Mouse (Mus musculus) left cerebral cortex, adult 8-10 months (tissue): ENCODE measurements around the gene Rere. TPM values are rescaled to one million over a fixed set of nuclear protein-coding genes. Genes with fewer than 3 reads are reported as not detected.

ENCODE experiments used
- DNase-seq, 2 experiments: peaks; one replicate each; pipeline ENCODE4 v3.0.0; 2022; ENCODE audit warnings: low spot score in 2 of 2
- total RNA-seq, 4 experiments: library from RNA; stranded (reverse); gene quantifications; 2 replicates each; pipeline ENCODE4 v1.2.4; 2022

The Rere gene
- total RNA-seq, 4 experiments from 2014 or later: 86.6 to 105 (median 93.5) TPM

DNA sequence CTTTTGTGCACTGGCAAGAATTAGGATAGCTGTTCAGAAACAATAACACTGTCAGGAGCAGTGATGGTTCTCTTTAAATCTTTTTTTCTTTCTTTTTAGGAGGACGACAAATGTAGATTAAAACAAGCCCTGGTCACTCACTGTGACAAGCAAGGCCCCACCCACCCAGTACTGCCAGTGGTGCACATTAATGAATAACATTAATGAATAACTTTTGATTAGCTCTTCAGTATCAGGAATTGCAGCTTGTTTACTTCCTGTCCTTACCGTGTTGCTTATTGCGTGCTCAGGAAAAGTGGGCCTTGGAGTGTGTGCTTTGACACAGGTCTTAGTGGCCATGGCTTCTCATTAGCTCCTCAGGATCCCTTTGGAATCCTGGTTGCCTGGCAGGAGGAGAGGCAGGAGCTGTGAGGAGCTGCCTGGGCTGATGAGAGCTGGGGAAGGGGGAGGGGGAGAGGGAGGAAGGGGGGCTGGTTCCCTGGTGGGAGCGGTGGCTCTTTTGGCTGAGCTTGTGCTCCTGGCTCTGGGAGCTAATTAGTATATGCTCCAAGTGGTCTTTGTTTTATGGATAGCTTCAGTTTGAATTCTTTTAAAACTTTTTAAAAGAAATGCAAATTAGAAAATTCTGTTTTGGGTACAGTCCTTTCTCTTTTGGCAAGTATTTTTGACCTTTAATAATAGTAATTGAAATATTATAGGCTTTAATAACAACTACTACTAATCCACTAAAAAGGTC, 65.4 kb downstream of the Rere start:
- no peak for DNase-seq

DNA sequence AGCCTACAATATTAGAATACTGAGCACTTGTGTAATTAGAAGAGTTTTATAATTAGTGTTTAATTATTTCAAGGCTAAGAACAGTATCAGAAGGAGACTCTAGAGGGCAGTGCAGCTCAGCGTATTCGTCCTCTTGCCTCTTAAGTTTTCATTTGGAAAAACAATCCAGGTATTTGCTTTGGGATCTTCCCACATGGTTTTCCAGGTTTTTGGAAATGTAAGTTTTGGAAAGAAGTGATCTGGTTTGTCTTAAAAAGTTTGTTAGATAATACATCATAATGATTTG, 65.9 kb downstream of the Rere start:
- DNase-seq: no peak

DNA sequence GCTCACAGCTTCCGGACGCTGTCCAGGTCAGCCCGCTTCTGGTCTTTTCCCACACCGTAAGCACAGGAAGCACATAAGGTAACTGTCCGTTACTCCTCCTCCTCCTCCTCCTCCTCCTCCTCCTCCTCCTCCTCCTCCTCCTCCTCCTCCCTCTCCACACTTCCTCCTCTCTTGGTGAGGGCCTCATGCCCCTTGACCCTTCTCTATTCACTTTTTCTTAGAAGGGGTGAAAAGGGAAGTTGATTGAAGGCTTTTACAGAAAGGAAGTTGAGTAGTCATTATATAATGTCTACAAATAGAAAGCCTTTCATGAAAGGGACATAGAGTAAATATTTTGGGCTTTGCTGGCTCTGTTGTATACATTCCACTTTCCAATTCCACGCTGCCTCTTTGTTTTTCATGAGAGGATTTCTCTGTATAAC, 68.2 kb downstream of the Rere start:
- DNase-seq: no peak

DNA sequence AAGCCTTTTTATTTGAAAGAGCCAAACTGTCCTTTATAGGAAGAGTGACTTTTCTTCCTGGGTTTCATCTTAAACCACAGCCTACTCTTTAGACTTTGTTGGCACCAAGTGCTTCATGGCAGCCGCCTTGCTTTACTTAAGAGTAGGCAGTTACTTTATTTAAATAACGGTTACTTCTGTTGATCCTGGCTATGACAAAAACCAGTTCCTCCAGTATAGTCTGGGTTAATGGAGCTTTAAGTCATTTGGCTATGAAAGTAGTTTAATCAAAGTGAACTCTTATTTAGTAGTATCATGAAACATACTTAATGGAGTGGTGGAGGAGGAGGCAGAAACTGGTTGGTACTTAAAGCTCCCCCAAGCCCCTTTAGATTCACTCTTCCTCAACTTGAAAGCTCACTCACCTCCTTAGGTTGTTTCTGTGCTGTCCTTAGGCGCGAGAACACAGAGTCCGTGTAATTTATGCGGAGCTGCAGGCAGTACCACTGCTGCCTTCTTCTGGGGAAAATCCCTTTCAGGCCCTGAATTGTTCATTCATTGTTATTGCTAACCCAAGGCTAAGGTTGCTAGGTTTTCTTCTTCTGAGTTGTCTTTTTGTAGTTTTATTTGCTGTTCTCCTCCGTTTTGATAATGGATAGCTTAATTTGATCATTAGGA, 70.1 kb downstream of the Rere start:
- DNase-seq: no peak

DNA sequence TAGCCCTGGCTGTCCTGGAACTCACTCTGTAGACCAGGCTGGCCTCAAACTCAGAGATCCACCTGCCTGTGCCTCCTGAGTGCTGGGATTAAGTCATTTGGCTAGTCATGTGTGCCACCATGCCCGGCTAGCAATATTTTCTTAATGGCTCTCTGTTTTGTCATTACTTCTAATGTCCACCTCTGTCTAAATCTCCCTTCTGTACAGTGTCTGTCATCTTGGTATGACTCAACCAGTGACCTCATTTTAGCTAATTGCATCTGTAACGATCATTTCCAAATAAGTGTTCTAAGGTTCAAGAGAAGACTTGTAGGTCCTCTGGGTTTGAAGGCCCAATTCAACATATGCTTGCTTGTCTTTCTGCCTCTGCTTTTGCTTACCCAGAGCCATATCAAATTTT, 71.3 kb downstream of the Rere start:
- no peak for DNase-seq

DNA sequence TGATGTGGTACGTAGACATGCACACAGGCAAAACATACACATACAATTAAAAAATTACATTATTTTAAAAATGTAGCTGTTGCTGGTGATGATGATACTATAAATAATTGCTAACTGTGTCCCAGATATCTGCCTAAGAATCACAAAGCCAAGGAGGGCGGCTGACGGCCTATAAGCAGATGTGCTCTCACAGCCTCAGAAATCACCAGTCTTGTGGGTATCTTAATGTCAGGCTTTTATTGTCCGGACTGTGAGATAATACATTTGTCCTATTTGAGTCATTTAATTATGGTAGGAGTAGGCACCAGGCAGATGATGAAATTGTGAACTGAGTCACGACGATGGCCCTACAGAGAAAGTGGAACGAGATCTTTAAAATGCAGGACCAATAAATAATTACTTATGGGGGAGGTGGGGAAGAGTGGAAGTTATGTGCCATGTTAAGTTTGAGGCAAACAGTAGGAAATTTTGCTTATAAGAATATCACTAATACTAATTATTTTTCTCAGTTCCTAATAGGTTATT, 72.0 kb downstream of the Rere start:
- DNase-seq: no peak

DNA sequence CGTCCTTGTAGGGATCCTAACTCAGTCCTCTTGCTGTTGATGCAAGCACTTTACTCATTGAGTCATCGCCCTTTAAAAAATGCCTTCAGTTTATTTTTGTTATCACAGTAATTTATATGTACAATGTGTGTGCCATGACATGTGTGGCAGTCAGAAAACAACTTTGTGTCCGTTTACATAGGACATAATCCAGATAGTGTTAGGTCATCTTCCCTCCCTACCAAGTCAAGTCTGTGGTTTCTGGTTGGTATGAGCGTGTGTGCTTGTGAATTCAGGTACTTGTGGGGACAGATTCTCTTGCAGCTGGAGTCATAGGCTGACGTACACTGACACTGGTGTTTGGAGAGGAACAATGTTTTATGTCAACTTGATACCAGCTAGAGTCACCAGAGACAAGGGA, 74.4 kb downstream of the Rere start:
- no peak for DNase-seq

DNA sequence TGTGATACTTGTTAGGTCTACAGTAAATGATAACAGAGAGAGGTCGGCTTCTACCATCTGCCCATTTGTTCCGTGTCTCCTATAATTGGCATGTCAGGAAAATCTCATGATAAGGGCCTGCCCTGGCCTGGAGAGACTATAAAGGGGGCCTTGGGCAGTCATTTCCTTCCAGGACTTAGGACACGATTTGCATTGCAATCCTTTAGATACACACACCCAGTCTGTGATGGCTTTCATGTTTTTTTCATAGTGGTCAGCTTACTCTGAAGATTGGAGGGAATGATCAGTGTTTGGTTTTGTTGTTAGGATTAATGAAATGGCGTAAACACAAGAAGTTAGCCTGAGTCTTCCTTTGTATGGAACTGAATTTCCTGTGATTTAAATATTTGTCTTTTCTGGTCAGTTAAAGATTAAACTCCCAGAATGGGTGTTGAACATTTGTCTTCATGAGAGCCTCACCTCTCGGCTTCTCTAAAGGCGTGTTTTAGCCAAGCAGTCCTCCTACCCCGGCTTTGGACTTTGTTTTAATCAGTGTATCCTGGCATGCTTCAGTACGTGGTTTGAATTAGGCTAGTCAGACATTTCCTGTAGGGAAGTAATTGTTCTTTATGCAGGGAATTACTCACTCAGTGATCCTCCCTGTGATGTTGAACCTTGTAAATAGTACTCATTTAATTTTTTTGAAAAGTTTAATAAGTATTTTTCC, 80.7 kb downstream of the Rere start:
- DNase-seq: no peak

DNA sequence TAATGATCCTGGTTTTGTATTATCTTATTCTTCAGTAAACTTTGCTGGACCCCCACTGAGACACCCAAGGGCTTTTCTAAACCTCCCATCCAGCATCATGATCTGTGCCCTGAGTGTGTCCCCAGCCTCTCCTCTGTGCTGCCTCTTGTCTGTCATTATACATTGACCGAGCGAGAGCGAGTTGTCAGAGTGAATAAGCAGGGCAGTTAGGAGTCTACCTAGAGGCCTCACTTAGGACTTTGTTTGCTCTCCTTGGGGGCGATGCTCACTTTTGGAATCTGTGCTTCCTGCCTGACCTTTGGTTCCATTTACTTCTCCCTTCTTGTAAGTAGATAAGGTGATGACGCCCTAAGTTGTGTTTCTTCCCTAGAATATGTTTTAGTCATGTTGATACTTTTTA, 81.4 kb downstream of the Rere start:
- no peak for DNase-seq

DNA sequence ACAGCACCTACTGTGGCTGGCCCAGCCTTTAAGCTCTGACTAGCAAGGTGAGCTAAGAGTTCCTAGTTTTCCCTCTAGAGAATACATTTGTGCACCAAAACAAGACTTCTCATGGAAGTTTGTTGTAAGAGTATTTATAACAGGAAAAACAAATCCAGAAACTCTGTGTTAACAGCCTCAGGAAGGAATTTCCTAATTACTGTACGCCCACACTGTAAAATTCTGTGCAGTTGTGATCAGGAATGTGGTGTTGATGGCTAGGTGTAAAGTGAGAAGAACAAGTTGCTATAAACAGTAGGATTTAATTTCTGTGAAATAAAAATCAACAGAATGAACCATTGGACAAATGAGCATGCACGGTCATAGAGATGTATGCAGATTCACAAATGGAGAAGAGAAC, 83.3 kb downstream of the Rere start:
- no peak for DNase-seq

DNA sequence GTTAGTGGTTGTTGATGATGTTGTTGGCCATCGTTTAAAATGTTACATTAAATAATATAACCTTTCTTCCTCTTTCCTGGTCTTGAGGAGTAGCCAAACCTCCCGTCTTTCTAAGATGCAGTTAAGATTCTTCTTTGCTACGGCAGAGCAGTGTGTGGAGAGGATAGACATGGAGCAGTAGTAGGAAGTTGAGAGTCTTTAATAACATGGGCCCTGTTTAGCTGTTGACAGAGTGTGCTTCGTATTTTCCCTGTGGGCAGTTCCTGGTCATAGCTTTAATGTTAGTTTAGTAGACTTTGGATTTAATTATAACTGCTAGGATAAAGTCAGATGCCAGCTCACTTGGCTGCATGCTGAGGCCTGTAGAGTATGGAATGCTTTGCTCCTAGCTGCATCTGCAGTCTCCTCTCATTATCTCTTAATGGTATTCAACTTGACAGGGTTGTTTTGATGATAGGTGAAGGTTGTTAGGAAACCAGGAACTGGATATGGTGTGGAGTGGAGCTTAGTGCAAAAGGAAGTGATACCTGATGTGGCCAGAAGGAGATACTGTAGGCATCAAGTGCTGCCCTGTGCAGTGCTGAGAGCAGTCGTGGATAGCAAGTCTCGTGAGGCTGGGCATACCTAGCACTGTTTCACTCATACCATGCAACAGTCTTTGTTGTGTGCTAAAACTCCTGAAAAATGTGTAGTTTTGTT, 85.2 kb downstream of the Rere start:
- no peak for DNase-seq

DNA sequence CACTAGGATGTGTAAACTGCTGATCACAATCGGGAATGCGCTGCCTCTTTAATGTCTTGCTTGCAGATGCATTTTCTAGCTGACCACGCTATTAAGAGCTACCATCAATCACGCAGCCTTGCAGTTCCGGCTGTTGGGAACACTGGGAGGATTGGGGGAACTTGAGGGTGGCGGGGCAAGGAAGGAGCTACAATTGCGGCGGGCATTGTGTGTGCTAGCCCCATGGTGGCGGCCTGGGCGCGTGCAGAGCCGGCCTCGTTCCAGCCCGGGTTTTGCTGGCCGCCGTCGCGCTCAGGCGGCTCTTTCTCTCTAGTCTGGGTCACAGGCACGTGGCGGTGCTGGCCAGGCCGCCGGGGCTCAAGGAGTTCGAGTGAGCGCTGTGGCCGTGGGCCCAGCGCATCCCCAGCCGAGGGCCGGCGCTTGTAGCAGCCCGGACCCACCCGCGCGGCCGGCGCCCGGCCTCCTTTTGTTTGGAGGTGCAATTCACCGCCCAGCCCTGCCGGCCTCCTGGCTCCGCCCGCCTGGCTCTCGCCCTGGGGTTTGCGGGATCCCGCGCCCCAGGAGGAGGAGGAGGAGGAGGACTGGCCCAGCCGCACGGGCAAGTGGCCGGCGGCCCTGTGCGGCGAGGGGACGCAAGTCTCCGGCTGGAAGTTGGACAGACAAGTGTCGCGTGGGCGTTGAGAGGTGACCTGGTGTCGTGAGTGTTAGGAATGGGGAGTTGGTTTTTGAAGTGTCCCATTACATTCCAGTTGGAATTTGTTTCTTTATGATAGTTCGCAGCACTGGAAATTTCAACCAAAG, 90.3 kb downstream of the Rere start:
- DNase-seq: peak; percentile 36 to 52

DNA sequence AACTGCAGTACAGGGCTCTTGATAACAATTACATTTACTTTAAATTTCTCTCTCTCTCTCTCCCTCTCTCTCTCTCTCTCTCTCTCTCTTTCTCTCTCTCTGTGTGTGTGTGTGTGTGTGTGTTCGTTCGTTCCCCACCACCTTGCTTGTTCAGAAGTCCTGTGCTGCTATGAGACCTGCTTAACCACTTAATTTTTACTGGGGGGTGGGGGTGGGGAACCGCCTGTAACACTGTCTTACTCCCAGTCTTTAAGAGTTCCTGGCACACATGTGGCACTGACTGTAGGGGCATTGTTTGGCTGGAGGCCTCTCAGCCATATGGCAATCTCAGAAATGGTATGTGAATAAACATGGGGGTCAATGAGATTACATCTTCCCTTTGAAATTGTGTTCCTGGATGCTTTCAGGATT, 91.2 kb downstream of the Rere start:
- no peak for DNase-seq

DNA sequence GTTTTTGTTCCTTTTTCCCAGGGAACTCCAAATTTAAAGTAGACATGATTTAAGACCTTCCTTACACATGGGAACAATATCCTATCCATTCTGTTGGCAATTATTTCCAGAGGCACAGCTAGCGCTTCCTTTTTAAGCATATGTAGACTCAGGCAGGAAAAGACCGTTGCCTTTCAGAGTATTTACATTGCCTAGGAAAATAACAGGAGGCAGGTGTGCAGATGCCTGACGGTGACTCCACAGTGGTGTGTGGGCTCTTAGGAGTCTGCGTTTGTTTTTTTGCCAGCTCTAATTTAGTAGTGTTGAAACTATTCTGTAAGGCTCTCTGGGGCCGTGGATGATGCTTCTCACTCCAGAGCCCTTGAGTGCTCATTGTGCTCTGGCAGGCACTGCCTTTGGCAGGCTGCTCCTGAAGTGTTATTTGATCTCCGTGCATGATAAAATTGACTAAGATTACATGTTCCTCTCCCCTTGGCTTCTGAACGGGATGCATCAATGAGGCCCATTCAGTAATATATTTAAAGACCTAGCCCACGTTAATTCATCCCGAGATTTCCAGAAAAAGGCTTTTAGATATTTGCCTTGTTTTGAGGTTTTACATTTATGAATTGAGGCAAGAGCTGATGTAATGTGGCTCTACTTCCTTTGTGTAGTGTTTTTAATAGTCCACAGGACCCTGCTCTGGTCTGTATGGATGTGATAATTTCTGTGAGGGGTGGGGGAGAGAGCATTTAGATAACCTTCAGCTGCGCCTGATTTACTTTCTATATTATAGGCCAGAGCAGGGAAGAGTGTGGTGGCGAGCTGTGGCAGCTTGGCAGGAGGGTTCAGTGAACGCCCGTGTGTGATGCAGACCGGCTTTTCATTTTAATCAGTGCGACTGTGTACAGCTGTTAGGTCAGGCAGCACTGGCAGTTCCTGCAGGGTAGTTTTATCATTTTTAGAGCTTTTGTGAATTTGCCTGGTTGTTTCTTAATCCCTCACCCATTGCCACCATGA, 92.0 kb downstream of the Rere start:
- DNase-seq: peak in 1 of 2 experiments; percentile 25

DNA sequence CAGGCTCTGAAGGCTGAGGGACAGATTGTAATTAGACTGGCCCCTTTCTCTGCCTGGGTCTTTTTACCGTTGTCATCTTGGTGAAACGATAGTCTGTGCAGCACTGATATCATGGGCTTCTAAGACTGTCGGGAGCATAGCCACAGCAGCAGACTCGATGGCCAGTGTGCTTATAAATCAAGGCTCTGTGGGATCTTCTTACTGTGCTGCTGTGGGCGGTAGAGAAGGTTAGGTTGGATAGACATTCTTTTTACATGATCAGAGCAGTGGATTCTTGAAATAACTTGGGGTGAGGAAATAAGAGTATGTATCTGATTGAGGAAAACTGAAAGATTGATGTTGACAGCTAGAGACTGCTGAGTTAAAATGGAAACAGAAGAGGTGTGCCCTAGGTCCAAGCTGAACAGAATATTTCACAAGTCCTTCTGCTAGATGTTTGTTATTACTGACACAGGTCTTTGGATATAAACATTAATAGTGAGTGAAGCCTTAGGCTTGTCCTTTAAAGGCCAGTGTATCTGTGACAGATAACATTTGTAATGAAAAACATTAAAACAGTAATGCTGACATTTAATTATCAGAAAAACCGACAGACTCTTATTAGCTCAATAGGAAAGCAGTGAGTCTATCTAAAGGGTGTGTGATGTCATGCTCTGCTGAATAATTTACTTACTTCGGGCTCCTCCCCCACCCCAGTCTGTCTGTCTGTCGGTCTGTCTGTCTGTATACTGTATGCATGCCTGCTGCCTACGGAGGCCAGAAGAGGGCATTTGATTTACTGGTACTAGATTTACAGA, 93.4 kb downstream of the Rere start:
- no peak for DNase-seq

DNA sequence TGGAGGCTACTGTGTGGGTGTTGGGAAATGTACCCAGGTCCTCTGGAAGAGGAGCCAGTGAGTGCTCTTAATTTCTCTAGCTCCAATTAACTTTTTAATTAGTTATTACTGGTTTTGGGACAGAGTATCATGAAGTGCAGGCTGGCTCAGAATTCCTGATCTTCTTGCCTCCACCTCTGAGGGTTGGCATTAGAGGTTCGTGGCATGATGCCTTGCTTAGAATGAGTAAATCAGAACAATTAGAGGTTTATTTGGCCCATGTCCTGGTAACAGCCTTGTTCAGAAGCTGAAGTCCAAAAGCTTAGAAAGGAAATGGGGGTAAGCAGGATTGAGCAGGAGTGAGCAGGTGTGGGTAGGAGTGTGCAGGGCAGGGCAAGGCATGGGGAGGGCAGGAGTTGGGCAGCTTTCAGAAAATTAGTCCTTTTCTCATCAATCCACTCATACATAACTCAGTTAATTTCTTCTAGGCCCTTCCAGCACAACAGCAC, 94.0 kb downstream of the Rere start:
- no peak for DNase-seq

DNA sequence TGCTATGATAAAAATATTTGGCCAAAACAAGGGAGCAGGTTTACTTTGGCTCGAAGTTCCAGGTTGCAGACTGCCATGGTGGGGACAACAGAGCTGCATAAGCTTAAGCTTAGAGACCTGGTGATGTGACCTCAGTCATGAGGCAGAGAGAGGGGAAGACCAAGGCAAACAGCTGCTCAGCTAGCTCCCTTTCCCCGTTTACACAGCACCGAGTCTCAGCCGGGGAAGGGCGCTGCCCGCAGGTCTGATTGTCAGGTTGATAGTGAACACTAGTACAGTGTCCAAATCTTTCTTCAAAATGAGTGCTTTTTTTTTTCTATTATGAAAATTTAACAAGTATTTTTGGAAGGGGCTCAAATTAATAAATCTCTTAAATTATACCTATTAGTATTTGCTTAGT, 97.9 kb downstream of the Rere start:
- DNase-seq: no peak

DNA sequence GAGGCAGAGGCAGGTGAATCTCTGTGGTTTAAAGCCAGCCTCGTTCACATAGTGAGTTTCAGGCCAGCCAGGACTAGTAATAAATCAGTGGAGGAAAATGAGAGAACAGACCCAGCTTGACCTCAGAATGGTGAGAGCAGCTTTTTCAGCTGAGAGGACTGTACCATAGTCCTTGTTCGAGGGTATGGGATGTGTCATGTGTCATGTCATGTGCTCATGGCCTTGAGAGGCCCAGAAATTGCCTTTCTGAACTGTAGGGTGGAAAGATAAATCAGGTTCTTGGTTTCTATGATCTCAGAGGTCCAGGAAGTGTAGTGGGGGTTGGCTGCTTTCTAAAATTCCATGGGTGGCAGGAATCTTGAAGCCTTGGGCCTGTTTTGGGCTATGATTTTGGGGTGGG, 98.3 kb downstream of the Rere start:
- DNase-seq: no peak

DNA sequence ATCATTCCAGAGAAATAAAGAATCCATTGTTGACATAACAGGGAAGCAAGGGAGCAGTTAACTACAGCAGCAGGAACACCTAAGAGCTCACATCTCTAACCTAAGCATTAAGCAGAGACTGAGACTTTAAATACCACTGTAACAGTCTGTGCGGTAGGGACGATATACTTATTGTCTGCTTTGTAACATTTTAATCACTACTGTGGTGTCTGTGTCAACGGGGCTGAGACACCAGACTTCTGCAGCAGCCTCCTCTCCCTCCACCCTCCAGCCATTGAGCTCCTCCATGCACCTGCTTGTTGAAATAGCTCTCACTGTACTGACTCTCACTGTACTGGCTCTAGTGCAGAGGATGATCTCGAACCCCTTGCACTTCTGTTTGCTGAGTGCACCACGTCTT, 98.8 kb downstream of the Rere start:
- no peak for DNase-seq
